Mouse (Mus musculus) lung, postnatal 0 days (tissue): ENCODE data around the gene Tpm4.

Experiments used
- CTCF ChIP-seq: IDR thresholded peaks from 2 replicates; pipeline ENCODE4 v1.5.1; 2016; ENCODE audit warnings: antibody characterized with exemption, mild to moderate bottlenecking
- EP300 ChIP-seq: IDR thresholded peaks from 2 replicates; pipeline ENCODE4 v1.6.1; 2016; ENCODE audit warnings: antibody characterized with exemption, mild to moderate bottlenecking, control low read depth

DNA sequence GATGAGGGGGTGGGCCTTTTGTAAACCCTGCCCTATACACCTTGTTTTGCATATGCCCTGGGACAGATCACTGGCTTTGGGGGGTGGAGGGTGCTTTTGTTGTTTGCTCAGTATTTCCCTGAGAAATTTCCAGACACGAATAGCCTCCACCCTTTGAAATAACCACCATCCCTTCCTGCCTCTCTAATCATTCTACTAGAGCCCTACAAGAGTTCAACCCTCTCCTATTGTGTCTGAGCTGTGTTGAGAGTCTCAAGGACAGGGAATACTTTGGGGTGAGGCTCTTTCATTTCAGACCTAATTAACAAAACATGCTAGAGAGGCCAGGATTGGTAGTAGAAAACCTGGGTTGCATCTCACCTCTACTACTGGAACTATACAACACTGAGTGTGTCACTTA is 14.3 kb downstream of the Tpm4 start:
- TF ChIP-seq CTCF (no peak), EP300 (no peak)
